Mouse (Mus musculus): ENCODE measurements around the gene Gramd1b. TPM values are rescaled to one million over a fixed set of nuclear protein-coding genes. Genes with fewer than 3 reads are reported as not detected.
A peak's percentile ranks its signal among the peaks of the same experiment; 100 is the strongest.

Gene Gramd1b
- polyA plus RNA-seq, 1 experiment from 2014 or later = 2.8 TPM

- no peaks in the 10 kb centered on the region for H3K9me3 ChIP-seq (ENCODE audit: control insufficient read depth, low read length)
- H3K4me2 ChIP-seq (ENCODE audit: low read depth, severe bottlenecking) = no peak overlapping the region
- no peak overlapping the region for H3K9ac ChIP-seq (ENCODE audit: low read length)
- ATAC-seq (ENCODE audit: insufficient number of reproducible peaks, low FRiP score, low TSS enrichment, low read depth) (no peak), DNase-seq (ENCODE audit: low spot score) (no peak)
- H3K27me3 ChIP-seq (ENCODE audit: control insufficient read depth, insufficient read depth, low read length) = peaks cover 9% of the 10 kb centered on the region; the same call in 1 of the 2 replicates
- H3K4me3 ChIP-seq (ENCODE audit: low read depth, low read length) = no peak overlapping the region
- H3K36me3 ChIP-seq (ENCODE audit: control insufficient read depth, insufficient read depth, low read length) = no peaks in the 10 kb centered on the region
- peaks cover 7% of the 10 kb centered on the region; the same call in 1 of the 2 replicates for H3K4me1 ChIP-seq (ENCODE audit: control insufficient read depth, insufficient read depth, low read length)
- no peak overlapping the region for H3K27ac ChIP-seq (replicated peaks; ENCODE audit: low read depth, low read length)
- 80% methylated on average over 5 of the region's 5 CpGs for WGBS
Measured at GRCm38 (mm10) chr9:40457448-40457847, 73.7 kb downstream of the Gramd1b start.

GRCm38 (mm10) chr9:40456191-40456590 is 75.0 kb downstream of the Gramd1b start:
- Histone ChIP-seq H3K9me3 (ENCODE audit: control insufficient read depth, low read length) (no peaks in the 10 kb centered on the region), H3K27ac (replicated peaks; ENCODE audit: low read depth, low read length) (no peak overlapping the region), H3K36me3 (ENCODE audit: control insufficient read depth, insufficient read depth, low read length) (no peaks in the 10 kb centered on the region), H3K4me3 (ENCODE audit: low read depth, low read length) (peak overlapping the region; percentile 59), H3K27me3 (ENCODE audit: control insufficient read depth, insufficient read depth, low read length) (peaks cover 9% of the 10 kb centered on the region; the same call in 1 of the 2 replicates), H3K4me1 (ENCODE audit: control insufficient read depth, insufficient read depth, low read length) (peaks cover 7% of the 10 kb centered on the region; the same call in 1 of the 2 replicates), H3K9ac (ENCODE audit: low read length) (no peak overlapping the region; the same call in 1 of the 2 replicates), H3K4me2 (ENCODE audit: low read depth, severe bottlenecking) (peak overlapping the region; percentile 99)
- no peak for DNase-seq (ENCODE audit: low spot score)
- WGBS = 1% methylated on average over 7 of the region's 7 CpGs
- ATAC-seq (ENCODE audit: insufficient number of reproducible peaks, low FRiP score, low TSS enrichment, low read depth) = peak; percentile 87

GRCm38 (mm10) chr9:40455336-40456185 is 75.6 kb downstream of the Gramd1b start:
- H3K27ac ChIP-seq (replicated peaks; ENCODE audit: low read depth, low read length) = no peak overlapping the region
- no peaks in the 10 kb centered on the region for H3K36me3 ChIP-seq (ENCODE audit: control insufficient read depth, insufficient read depth, low read length)
- H3K9ac ChIP-seq (ENCODE audit: low read length) = peak overlapping the region; percentile 59
- H3K4me2 ChIP-seq (ENCODE audit: low read depth, severe bottlenecking) = peak overlapping the region; percentile 99
- no peaks in the 10 kb centered on the region for H3K9me3 ChIP-seq (ENCODE audit: control insufficient read depth, low read length)
- H3K27me3 ChIP-seq (ENCODE audit: control insufficient read depth, insufficient read depth, low read length) = peaks cover 9% of the 10 kb centered on the region; the same call in 1 of the 2 replicates
- peak overlapping the region; percentile 59 for H3K4me3 ChIP-seq (ENCODE audit: low read depth, low read length)
- H3K4me1 ChIP-seq (ENCODE audit: control insufficient read depth, insufficient read depth, low read length) = peaks cover 7% of the 10 kb centered on the region; the same call in 1 of the 2 replicates
- DNase-seq (ENCODE audit: low spot score) (peak; percentile 66), ATAC-seq (ENCODE audit: insufficient number of reproducible peaks, low FRiP score, low TSS enrichment, low read depth) (0 out of 2 replicates have a peak, but pooled peaks have one; percentile 18)
- WGBS = under 1% methylated on average over 77 of the region's 77 CpGs

- no peaks in the 10 kb centered on the region for H3K36me3 ChIP-seq (ENCODE audit: control insufficient read depth, insufficient read depth, low read length)
- ATAC-seq (ENCODE audit: insufficient number of reproducible peaks, low FRiP score, low TSS enrichment, low read depth) = no peak
- DNase-seq (ENCODE audit: low spot score) = no peak
- peak overlapping the region; percentile 99 for H3K4me2 ChIP-seq (ENCODE audit: low read depth, severe bottlenecking)
- no peaks in the 10 kb centered on the region for H3K9me3 ChIP-seq (ENCODE audit: control insufficient read depth, low read length)
- 2% methylated on average over 8 of the region's 8 CpGs for WGBS
- no peak overlapping the region for H3K27ac ChIP-seq (replicated peaks; ENCODE audit: low read depth, low read length)
- H3K9ac ChIP-seq (ENCODE audit: low read length) = peak overlapping the region; percentile 59; the same call in 1 of the 2 replicates
- H3K27me3 ChIP-seq (ENCODE audit: control insufficient read depth, insufficient read depth, low read length) = peaks cover 9% of the 10 kb centered on the region; the same call in 1 of the 2 replicates
- H3K4me1 ChIP-seq (ENCODE audit: control insufficient read depth, insufficient read depth, low read length) = peaks cover 7% of the 10 kb centered on the region; the same call in 1 of the 2 replicates
- peak overlapping the region; percentile 59 for H3K4me3 ChIP-seq (ENCODE audit: low read depth, low read length)
Measured at GRCm38 (mm10) chr9:40455020-40455335, 76.2 kb downstream of the Gramd1b start.

- ATAC-seq (ENCODE audit: insufficient number of reproducible peaks, low FRiP score, low TSS enrichment, low read depth) = no peak
- Histone ChIP-seq H3K9me3 (ENCODE audit: control insufficient read depth, low read length) (no peaks in the 10 kb centered on the region), H3K9ac (ENCODE audit: low read length) (no peak overlapping the region), H3K4me2 (ENCODE audit: low read depth, severe bottlenecking) (no peak overlapping the region), H3K36me3 (ENCODE audit: control insufficient read depth, insufficient read depth, low read length) (no peaks in the 10 kb centered on the region), H3K4me3 (ENCODE audit: low read depth, low read length) (no peak overlapping the region), H3K27me3 (ENCODE audit: control insufficient read depth, insufficient read depth, low read length) (peaks cover 9% of the 10 kb centered on the region; the same call in 1 of the 2 replicates), H3K27ac (replicated peaks; ENCODE audit: low read depth, low read length) (no peak overlapping the region), H3K4me1 (ENCODE audit: control insufficient read depth, insufficient read depth, low read length) (peaks cover 7% of the 10 kb centered on the region; the same call in 1 of the 2 replicates)
- WGBS = 91% methylated on average over 6 of the region's 6 CpGs
- no peak for DNase-seq (ENCODE audit: low spot score)
Measured at GRCm38 (mm10) chr9:40453889-40454288, 77.3 kb downstream of the Gramd1b start.

GRCm38 (mm10) chr9:40452208-40452607 is 79.0 kb downstream of the Gramd1b start:
- ATAC-seq (ENCODE audit: insufficient number of reproducible peaks, low FRiP score, low TSS enrichment, low read depth) (no peak), DNase-seq (ENCODE audit: low spot score) (no peak)
- peaks cover 9% of the 10 kb centered on the region; the same call in 1 of the 2 replicates for H3K27me3 ChIP-seq (ENCODE audit: control insufficient read depth, insufficient read depth, low read length)
- H3K4me2 ChIP-seq (ENCODE audit: low read depth, severe bottlenecking) = no peak overlapping the region
- H3K9ac ChIP-seq (ENCODE audit: low read length) = no peak overlapping the region
- H3K4me1 ChIP-seq (ENCODE audit: control insufficient read depth, insufficient read depth, low read length) = peaks cover 7% of the 10 kb centered on the region; the same call in 1 of the 2 replicates
- 70% methylated on average over 5 of the region's 5 CpGs for WGBS
- H3K4me3 ChIP-seq (ENCODE audit: low read depth, low read length) = no peak overlapping the region
- H3K9me3 ChIP-seq (ENCODE audit: control insufficient read depth, low read length) = no peaks in the 10 kb centered on the region
- no peak overlapping the region for H3K27ac ChIP-seq (replicated peaks; ENCODE audit: low read depth, low read length)
- no peaks in the 10 kb centered on the region for H3K36me3 ChIP-seq (ENCODE audit: control insufficient read depth, insufficient read depth, low read length)

GRCm38 (mm10) chr9:40450776-40451175 is 80.4 kb downstream of the Gramd1b start:
- Histone ChIP-seq H3K27ac (replicated peaks; ENCODE audit: low read depth, low read length) (no peak overlapping the region), H3K9me3 (ENCODE audit: control insufficient read depth, low read length) (no peaks in the 10 kb centered on the region), H3K4me3 (ENCODE audit: low read depth, low read length) (no peak overlapping the region), H3K36me3 (ENCODE audit: control insufficient read depth, insufficient read depth, low read length) (no peaks in the 10 kb centered on the region), H3K4me1 (ENCODE audit: control insufficient read depth, insufficient read depth, low read length) (peaks cover 4% of the 10 kb centered on the region; the same call in 1 of the 2 replicates), H3K4me2 (ENCODE audit: low read depth, severe bottlenecking) (no peak overlapping the region), H3K9ac (ENCODE audit: low read length) (no peak overlapping the region), H3K27me3 (ENCODE audit: control insufficient read depth, insufficient read depth, low read length) (peaks cover 9% of the 10 kb centered on the region; the same call in 1 of the 2 replicates)
- WGBS = 78% methylated on average over 5 of the region's 5 CpGs
- no peak for ATAC-seq (ENCODE audit: insufficient number of reproducible peaks, low FRiP score, low TSS enrichment, low read depth)
- DNase-seq (ENCODE audit: low spot score) = no peak

GRCm38 (mm10) chr9:40450417-40450714 is 80.8 kb downstream of the Gramd1b start:
- Histone ChIP-seq H3K4me1 (ENCODE audit: control insufficient read depth, insufficient read depth, low read length) (peaks cover 4% of the 10 kb centered on the region; the same call in 1 of the 2 replicates), H3K9me3 (ENCODE audit: control insufficient read depth, low read length) (no peaks in the 10 kb centered on the region), H3K4me2 (ENCODE audit: low read depth, severe bottlenecking) (no peak overlapping the region), H3K27ac (replicated peaks; ENCODE audit: low read depth, low read length) (no peak overlapping the region), H3K4me3 (ENCODE audit: low read depth, low read length) (no peak overlapping the region), H3K36me3 (ENCODE audit: control insufficient read depth, insufficient read depth, low read length) (no peaks in the 10 kb centered on the region), H3K27me3 (ENCODE audit: control insufficient read depth, insufficient read depth, low read length) (peaks cover 9% of the 10 kb centered on the region; the same call in 1 of the 2 replicates), H3K9ac (ENCODE audit: low read length) (no peak overlapping the region)
- 76% methylated on average over 7 of the region's 7 CpGs for WGBS
- no peak for DNase-seq (ENCODE audit: low spot score)
- no peak for ATAC-seq (ENCODE audit: insufficient number of reproducible peaks, low FRiP score, low TSS enrichment, low read depth)

All from limb, embryonic 11.5 days (tissue).